Mouse (Mus musculus): ENCODE measurements around the gene Tbkbp1.
A peak's percentile ranks its signal among the peaks of the same experiment; 100 is the strongest.

Gene Tbkbp1

DNA sequence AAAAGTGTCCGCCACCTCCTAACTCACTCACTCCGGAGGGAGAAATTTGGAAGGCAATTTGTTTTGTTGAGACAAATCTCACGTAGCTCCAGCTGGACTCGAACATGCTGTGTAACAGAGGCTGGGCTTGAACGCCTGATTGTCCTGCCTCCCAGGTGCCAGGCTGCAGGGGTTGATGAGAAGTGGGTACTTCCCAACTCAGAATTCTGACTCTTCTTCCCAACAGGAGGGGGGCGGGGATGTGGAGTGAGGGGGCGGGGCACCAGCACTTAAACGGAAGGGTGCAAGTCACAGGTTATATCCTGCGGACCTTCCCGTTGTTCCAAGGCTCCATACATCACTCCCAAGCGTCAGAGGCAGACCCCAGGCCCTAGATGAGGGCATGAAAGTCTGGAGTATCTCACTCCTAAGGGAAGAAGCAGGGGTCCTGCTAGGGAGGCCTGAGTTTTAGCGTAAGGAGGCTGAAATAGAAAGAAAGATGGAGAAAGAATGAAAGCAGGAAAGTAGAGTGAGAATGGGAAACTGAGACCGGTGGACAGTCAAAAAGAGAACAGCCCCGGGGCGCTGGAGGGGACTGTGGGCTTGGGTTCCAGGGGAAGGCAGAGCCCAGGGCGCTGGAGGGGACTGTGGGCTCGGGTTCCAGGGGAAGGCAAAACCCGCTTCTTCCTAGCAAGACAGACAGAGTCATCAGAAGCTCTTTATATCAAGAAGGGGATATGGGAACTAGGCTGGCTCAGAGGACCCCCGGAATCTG, 23.6 kb downstream of the Tbkbp1 start:
- DNase-seq (ENCODE audit: low spot score in 2 of 2): no peak

DNA sequence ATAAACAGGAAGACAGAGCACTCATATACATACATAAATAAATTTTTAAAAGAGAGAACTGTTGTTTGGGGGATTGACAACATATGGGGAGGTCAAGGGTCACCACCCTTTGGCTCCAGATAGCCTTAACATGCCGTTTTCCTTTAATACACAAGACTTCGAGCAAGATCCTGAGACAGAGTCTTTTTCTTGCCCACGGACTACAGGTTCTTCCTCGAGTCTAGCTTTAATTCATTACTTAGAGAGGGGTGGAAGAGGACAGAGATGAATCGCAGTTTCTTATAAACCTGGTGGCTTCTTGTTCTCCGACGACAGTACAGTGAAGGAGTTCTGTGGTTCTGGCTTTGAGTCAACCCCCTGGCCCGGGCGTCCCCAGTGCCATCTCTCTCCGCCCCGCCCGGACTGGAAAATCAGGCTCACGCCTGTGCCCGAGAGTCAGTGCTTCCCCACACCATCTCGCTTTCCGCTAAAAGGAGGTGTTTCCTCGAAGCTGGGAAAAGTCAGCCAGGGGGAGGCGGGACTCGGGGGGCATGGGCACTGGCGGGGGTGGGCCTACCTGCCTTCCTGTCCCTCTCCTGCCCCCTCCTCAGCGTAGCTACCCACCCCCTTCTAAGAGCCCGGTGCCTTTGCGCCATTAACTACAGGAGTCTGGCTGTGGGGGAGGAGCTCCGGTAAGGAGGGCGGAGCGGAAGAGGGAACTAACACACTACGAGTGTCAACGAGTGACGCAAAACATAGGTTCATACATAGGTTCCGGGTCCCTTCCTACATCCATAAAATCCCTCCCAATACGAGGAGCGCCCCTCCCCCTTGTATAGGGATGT, 24.4 kb downstream of the Tbkbp1 start:
- DNase-seq (ENCODE audit: low spot score in 2 of 2): peak in 1 of 2 experiments; percentile 14

DNA sequence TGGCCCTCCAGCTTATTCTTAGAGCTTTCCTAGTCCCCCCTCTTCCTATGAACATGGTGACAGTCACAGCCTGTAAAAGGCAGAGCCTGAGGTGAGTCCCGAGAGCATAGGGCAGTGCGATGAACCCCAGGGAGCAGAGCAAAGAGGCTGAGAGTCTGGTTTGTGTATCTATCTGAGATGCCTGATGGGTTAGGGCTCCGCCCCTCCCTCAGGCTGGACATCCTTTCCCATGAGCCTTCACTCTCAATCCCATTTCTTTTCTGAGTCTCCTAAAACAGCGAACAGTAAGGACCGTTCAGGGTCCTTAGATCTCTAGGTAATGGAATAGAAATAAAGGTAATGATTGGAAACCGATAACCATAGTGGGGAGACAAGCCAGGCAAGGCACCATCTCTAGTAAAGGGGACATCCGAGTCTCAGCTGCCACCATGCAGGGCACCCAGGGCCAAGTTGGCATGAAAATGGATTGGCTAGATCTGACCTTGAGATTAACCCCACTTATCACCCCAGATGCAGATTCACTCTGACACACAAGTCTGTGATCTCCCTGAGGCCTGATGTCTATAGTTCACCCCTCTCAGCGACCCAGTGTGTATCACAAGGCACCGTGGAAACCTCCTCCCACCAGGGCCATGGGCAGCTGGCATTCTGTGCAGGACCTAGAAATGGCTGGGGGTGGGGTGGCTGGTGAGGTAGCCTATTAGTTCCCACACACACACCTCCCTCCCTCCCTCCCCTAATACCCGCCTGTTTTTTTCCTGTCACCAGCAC, 26.8 kb downstream of the Tbkbp1 start:
- DNase-seq (ENCODE audit: low spot score in 2 of 2): peak in 1 of 2 experiments; percentile 3

- no peak for DNase-seq (ENCODE audit: low spot score in 2 of 2)
Measured at GRCm38 (mm10) chr11:97123282-97123890, 27.9 kb downstream of the Tbkbp1 start.

- no peak for DNase-seq (ENCODE audit: low spot score in 2 of 2)
Measured at GRCm38 (mm10) chr11:97120641-97121040, 30.7 kb downstream of the Tbkbp1 start.

DNA sequence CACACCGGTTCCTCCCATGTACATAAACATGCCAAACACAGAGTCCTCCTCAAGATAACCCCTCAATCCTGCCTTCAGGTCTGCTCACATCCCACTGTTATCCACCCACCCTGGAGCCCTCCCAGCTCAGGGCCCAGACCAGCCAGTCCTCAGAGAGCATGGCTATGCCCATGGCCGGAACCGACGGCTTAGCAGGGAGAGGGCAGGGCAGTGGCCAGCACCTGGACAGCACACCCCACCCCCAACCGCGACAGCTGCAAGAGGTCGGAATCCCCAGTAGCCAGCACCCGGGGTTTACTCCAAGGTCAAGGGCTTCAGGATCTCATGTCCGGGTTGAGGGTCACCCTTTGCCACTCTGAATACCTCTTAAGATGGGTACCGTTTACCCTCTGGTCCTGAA, 31.1 kb downstream of the Tbkbp1 start:
- no peak for DNase-seq (ENCODE audit: low spot score in 2 of 2)

DNA sequence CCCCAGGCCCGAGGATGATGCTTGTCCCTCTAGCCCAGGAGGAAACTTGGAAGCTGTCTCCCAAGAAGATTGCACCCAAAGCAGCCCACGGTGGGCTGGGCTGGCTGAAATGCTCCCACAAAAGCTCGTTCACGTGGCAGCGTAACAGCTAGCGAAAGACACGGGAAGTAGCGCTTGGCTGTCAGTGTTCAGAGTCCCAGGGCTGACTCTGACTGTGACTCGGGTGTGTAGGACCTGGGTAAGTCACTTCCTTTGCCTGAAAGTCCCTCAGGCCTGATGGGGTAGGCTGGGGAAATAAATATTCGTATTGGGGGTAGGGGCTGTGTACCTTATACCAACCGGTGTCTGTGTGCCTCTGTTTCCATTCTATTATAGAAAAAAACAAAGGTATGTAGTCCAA, 35.5 kb downstream of the Tbkbp1 start:
- no peak for DNase-seq (ENCODE audit: low spot score in 2 of 2)

DNA sequence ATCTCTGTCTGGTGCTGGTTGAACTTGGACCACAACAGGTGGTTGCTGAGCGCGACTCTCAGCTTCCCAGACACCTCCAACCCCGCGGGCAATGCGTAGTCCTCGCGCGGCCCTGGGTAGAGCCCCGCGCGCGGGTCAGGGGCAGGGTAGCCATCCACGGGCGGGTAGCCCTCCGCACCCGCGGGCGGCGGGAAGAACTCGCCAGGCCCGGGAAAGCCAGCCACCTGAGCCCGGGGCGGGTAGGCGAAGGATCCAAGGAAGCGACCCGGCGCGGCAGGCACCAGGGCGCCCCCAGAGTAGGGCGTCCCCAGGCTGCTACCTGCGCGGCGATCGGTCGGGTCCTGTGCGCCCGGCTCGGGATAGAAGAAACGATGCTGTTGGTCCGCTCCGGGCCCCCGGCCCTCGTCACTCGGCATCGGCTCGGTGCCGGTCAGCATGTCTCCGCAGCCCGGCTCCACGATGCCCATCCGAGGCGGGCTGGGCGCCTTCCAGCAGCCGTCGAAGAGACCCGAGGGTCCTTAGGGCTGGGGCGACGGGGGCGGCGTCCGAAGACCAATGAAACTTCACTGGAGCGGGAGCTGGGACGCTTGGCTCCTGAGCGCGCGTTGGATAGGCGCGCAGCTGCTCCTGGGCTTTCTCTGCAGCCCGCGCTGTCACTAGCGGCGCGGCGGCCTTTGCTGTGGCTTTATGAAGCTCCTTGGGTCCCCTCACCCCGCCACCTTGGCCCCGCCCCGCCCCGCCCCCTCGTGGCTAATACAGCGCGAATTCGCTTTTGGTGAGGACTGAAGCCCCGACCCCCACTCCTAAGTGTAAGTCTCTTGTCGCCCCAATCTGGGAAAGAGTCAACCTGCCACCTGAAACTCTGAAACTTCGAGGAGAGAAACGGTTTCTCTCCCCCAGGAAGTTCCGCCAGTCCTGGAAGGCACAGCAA, 36.4 kb downstream of the Tbkbp1 start, which contains the start of gene Tbx21:
Gene Tbx21 (minus strand): TSS at position 661 of the 931 bp plus-strand sequence.
- no peak for DNase-seq (ENCODE audit: low spot score in 2 of 2)

- DNase-seq (ENCODE audit: low spot score in 2 of 2): no peak
Measured at GRCm38 (mm10) chr11:97112519-97113125, 38.7 kb downstream of the Tbkbp1 start.

DNA sequence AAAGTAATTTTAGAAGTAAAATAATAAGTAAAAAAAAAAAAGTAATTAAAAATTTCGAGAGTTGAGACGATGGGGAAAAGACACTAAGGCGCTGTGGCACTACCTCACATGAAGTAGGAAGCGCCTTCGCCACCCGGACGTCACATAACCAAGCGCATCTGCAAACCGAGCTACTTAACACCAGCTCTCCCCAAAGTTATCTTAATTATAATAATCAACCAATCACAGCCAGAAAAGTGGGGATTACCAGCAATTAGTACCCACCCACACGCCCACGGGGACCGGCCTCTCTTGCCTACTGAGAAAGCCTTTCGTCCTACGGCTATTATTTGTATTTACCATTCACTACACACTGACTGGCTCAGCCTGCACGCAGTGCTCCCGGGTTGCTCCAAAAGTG, 42.3 kb downstream of the Tbkbp1 start:
- no peak for DNase-seq (ENCODE audit: low spot score in 2 of 2)

DNA sequence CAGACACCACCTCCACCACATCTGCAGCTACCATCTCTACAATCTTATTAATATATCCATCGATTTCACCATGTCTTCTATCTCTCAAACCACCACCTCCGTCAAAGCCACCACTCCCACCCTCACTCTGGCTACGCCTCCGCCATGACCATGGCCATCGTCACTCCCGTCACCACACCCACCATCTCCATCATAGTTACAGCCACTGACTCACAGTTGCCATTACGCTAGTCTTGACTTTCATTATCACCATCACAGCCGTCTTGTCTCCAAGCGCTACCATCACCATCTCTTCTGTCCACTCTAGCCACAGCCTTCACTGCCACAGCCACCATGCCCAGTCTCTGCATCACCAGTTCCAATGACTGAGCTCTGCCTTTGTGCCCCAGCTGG, 47.2 kb downstream of the Tbkbp1 start:
- DNase-seq (ENCODE audit: low spot score in 2 of 2): no peak

- DNase-seq (ENCODE audit: low spot score in 2 of 2): no peak
Measured at GRCm38 (mm10) chr11:97103163-97104090, 47.9 kb downstream of the Tbkbp1 start.

- peak in 1 of 2 experiments; percentile 47 for DNase-seq (ENCODE audit: low spot score in 2 of 2)
Measured at GRCm38 (mm10) chr11:97101722-97102121, 49.6 kb downstream of the Tbkbp1 start.

DNA sequence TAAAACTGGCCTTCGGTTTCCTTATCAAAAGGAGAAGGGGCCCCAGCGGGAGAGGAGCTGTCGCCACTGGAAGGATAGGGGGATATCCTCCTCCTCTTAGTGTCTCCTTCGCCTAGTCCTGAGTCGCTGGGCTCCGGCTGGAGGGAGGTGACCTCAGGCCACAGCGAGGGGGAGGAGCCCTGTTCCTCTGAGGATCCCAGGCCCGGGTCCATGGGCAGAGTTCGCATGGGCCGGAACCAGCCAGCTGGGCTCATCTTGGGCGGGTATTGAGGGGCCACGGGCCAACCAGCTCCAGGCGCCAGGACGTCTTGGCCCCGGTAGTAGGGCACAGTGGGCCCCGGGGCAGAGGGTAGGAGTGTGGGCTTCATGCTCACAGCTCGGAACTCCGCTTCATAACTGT, 52.5 kb downstream of the Tbkbp1 start:
- DNase-seq (ENCODE audit: low spot score in 2 of 2): no peak

GRCm38 (mm10) chr11:97094600-97094999, 56.7 kb downstream of the Tbkbp1 start:
- DNase-seq (ENCODE audit: low spot score in 2 of 2): no peak

- no peak for DNase-seq (ENCODE audit: low spot score in 2 of 2)
Measured at GRCm38 (mm10) chr11:97086365-97086764, 64.9 kb downstream of the Tbkbp1 start.
